Comparison of ENCODE assay signal across 16 mouse cellular contexts in the genomic region with DNA sequence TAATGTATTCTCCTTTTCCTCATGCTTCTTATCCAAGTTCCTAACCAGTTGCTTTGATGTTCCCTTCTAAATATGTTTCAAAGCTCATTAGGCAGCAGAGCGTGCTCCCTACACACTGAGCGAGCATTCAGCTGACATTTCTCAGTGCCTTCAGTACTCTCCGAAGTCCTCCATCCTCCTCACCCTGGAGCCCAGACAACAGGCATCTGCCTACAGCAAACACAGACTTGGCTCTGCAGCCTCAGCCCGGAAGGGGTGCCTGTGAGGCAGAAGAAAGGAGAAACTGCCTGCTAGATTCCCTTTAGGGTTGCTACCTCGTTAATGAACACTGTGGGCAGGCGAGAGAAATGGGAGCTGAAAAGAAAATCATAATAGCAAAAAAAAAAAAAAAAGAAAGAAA. TPM values are rescaled to one million over a fixed set of nuclear protein-coding genes. Genes with fewer than 3 reads are reported as not detected.
A peak's percentile ranks its signal among the peaks of the same experiment; 100 is the strongest.
DNase-seq lines count a peak whose midpoint lies in the region; ATAC-seq and TF ChIP-seq lines count a peak whose summit lies in the region.
"Had no signal": no experiment of that assay in that cellular context is flagged by ENCODE, and none has a peak within 500 bp of the region (broad histone marks: within the 10 kb centered on the region; RNA-seq: fewer than 3 reads in every experiment).

No protein-coding gene starts in this region.

- peaks cover 12% of the 10 kb centered on the region for H3K4me1 ChIP-seq in forebrain, embryonic 12.5 days
- peaks cover 12% of the 10 kb centered on the region; the same call in 1 of the 2 replicates for H3K4me1 ChIP-seq in forebrain, postnatal 0 days (ENCODE audit: insufficient read depth)
- H3K4me1 ChIP-seq in intestine, postnatal 0 days (replicated peaks; ENCODE audit: control insufficient read depth, insufficient read depth, low read length) = no peaks in the 10 kb centered on the region
- H3K4me1 ChIP-seq: neural tube, embryonic 12.5 days; stomach, embryonic 15.5 days had no signal

- no peak overlapping the region for H3K27ac ChIP-seq in forebrain, embryonic 12.5 days
- H3K27ac ChIP-seq in forebrain, postnatal 0 days (ENCODE audit: low read depth, low read length) = peak overlapping the region; percentile 45; the same call in 1 of the 2 replicates
- H3K27ac ChIP-seq in intestine, postnatal 0 days (ENCODE audit: low read depth, low read length) = no peak overlapping the region
- H3K27ac ChIP-seq: neural tube, embryonic 12.5 days; stomach, embryonic 15.5 days had no signal

- DNase-seq in layer of hippocampus, adult 11-12 months (ENCODE audit: low spot score) = peak; percentile 23
- DNase-seq in layer of hippocampus, postnatal 14 days (ENCODE audit: low spot score in 2 of 2) = no peak
- DNase-seq in forebrain, postnatal 0 days = peak; percentile 46
- DNase-seq in retina, postnatal 1 day = peak; percentile 26
- DNase-seq in cerebellum, postnatal 25 days = no peak
- DNase-seq in lung, postnatal 14 days = no peak
- DNase-seq: adrenal gland, postnatal 10 days; cerebellum, adult 9-11 months; embryo, embryonic 11 days; lung, postnatal 36 days; spleen, adult 18-20 months had no signal

- ATAC-seq in forebrain, embryonic 12.5 days (ENCODE audit: low FRiP score) = peak; percentile 57; the same call in 1 of the 2 replicates
- peak; percentile 87 for ATAC-seq in forebrain, postnatal 0 days
- no peak for ATAC-seq in intestine, postnatal 0 days

- no peak overlapping the region for H3K4me2 ChIP-seq in forebrain, embryonic 12.5 days
- 0 out of 2 replicates have a peak overlapping the region, but pooled peaks have one; percentile 8 for H3K4me2 ChIP-seq in forebrain, postnatal 0 days (ENCODE audit: low read depth)
- H3K4me2 ChIP-seq in intestine, postnatal 0 days (replicated peaks; ENCODE audit: low read depth) = no peak overlapping the region
- H3K4me2 ChIP-seq: neural tube, embryonic 12.5 days; stomach, embryonic 15.5 days had no signal

- H3K9me3 ChIP-seq in forebrain, embryonic 12.5 days = no peaks in the 10 kb centered on the region
- no peaks in the 10 kb centered on the region for H3K9me3 ChIP-seq in forebrain, postnatal 0 days (ENCODE audit: low read length)
- H3K9me3 ChIP-seq in intestine, postnatal 0 days (ENCODE audit: control insufficient read depth) = no peaks in the 10 kb centered on the region
- H3K9me3 ChIP-seq: G1E; neural tube, embryonic 12.5 days; stomach, embryonic 15.5 days had no signal

- no peaks in the 10 kb centered on the region for H3K27me3 ChIP-seq in forebrain, embryonic 12.5 days
- no peaks in the 10 kb centered on the region for H3K27me3 ChIP-seq in forebrain, postnatal 0 days (ENCODE audit: insufficient read depth, low read length)
- no peaks in the 10 kb centered on the region for H3K27me3 ChIP-seq in intestine, postnatal 0 days (replicated peaks; ENCODE audit: control insufficient read depth, insufficient read depth, low read length)
- H3K27me3 ChIP-seq: neural tube, embryonic 12.5 days; stomach, embryonic 15.5 days had no signal

- no peaks in the 10 kb centered on the region for H3K36me3 ChIP-seq in forebrain, embryonic 12.5 days (replicated peaks)
- H3K36me3 ChIP-seq in forebrain, postnatal 0 days (ENCODE audit: insufficient read depth) = no peaks in the 10 kb centered on the region
- no peaks in the 10 kb centered on the region for H3K36me3 ChIP-seq in intestine, postnatal 0 days (ENCODE audit: control insufficient read depth, insufficient read depth)
- H3K36me3 ChIP-seq: G1E; neural tube, embryonic 12.5 days; stomach, embryonic 15.5 days had no signal

- WGBS in forebrain, embryonic 12.5 days = 37% methylated on average over 6 of the region's 6 CpGs
- WGBS in forebrain, postnatal 0 days = 12% methylated on average over 6 of the region's 6 CpGs
- 65% methylated on average over 6 of the region's 6 CpGs for WGBS in intestine, postnatal 0 days

- no peak overlapping the region for H3K4me3 ChIP-seq in forebrain, embryonic 12.5 days (replicated peaks)
- no peak overlapping the region for H3K4me3 ChIP-seq in forebrain, postnatal 0 days (ENCODE audit: low read depth, low read length)
- H3K4me3 ChIP-seq in intestine, postnatal 0 days (ENCODE audit: low read depth, low read length) = no peak overlapping the region
- H3K4me3 ChIP-seq: neural tube, embryonic 12.5 days; stomach, embryonic 15.5 days had no signal

- 0 out of 2 replicates have a peak, but pooled peaks have one; percentile 26 for TF ChIP-seq CTCF in forebrain, postnatal 0 days (IDR thresholded peaks at IDR 0.05; ENCODE audit: low read depth)
- no peak for TF ChIP-seq CTCF in intestine, postnatal 0 days (IDR thresholded peaks at IDR 0.05; ENCODE audit: low read depth)

- H3K9ac ChIP-seq in forebrain, embryonic 12.5 days = no peak overlapping the region
- H3K9ac ChIP-seq in forebrain, postnatal 0 days = no peak overlapping the region
- H3K9ac ChIP-seq in intestine, postnatal 0 days (ENCODE audit: low read depth, low read length) = no peak overlapping the region
- H3K9ac ChIP-seq: neural tube, embryonic 12.5 days; stomach, embryonic 15.5 days had no signal

RNA-seq across cellular contexts. Expression of a gene that starts 57.2 kb away (rescaled TPM):
- total RNA-seq in layer of hippocampus, postnatal 14 days (2021) = 10 to 100 TPM; 13.8 to 17.1 TPM
- 17.3 and 18.4 TPM in 2 replicates for polyA plus RNA-seq in forebrain, embryonic 12.5 days (2016; fragmentation: Nextera tagmentation; extraction: Ambion mirVana)
- total RNA-seq in forebrain, postnatal 0 days (2014; rRNA removed) = 30.4 and 34.7 TPM in 2 replicates
- 8.1 and 13.9 TPM in 2 replicates for polyA plus RNA-seq in forebrain, postnatal 0 days (2015; fragmentation: Nextera tagmentation; extraction: Ambion mirVana)
- 0.13 and 0.29 TPM in 2 replicates for polyA plus RNA-seq in intestine, postnatal 0 days (2015; fragmentation: Nextera tagmentation; extraction: Ambion mirVana)
- total RNA-seq: G1E had no signal
- polyA plus RNA-seq: G1E had no signal

Comparison
In these comparisons a context has a peak if more than half of its experiments do, and no peak if none do; other contexts are left out.
1. DNase-seq: peak in layer of hippocampus, adult 11-12 months (single experiment), forebrain, postnatal 0 days (single experiment) and retina, postnatal 1 day (single experiment); none in layer of hippocampus, postnatal 14 days (0 of 2), cerebellum, postnatal 25 days (0 of 2) and lung, postnatal 14 days (single experiment).